Comparison of ENCODE assay signal across 17 mouse cellular contexts in the genomic region with DNA sequence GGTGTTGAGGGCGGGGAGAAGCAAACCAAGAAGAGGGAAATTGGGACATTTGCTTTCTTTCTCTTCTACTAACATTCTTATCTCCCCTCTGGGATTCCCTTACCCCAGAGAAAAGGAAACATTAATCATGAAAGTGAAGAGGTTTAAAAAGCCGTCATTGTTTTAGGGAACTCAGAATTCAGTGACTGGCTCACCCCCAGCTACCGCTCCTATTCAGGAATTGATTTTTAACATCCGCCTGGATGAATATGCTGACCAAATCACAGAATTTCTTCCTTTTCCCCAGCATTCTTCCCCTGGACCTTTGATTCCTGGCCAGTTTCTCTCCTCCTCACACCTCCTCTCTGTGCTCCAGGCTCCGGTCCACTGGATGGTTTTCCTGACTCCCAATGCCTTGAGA.
"Had no signal": no experiment of that assay in that cellular context is flagged by ENCODE, and none has a peak within 500 bp of the region (broad histone marks: within the 10 kb centered on the region; RNA-seq: fewer than 3 reads in every experiment).

No protein-coding gene starts in this region.

- H3K4me3 ChIP-seq: layer of hippocampus, adult 2 months; limb, embryonic 12.5 days; liver, embryonic 13.5 days; megakaryocyte, embryonic 14.5 days; midbrain, embryonic 12.5 days; neural tube, embryonic 13.5 days; stomach, embryonic 15.5 days had no signal

- DNase-seq: kidney, adult 9 months; kidney, postnatal 10 days; kidney, postnatal 4 days; liver; liver, embryonic 13.5 days; liver, postnatal 0 days; right cerebral cortex, postnatal 14 days; thymus, postnatal 4 days had no signal

- H3K4me2 ChIP-seq: limb, embryonic 12.5 days; liver, embryonic 13.5 days; midbrain, embryonic 12.5 days; neural tube, embryonic 13.5 days; stomach, embryonic 15.5 days had no signal

- H3K9me3 ChIP-seq: limb, embryonic 12.5 days; liver, embryonic 13.5 days; midbrain, embryonic 12.5 days; neural tube, embryonic 13.5 days; stomach, embryonic 15.5 days had no signal

- H3K4me1 ChIP-seq: limb, embryonic 12.5 days; liver, embryonic 13.5 days; megakaryocyte, embryonic 14.5 days; midbrain, embryonic 12.5 days; stomach, embryonic 15.5 days had no signal

- H3K9ac ChIP-seq: limb, embryonic 12.5 days; liver, embryonic 13.5 days; liver, postnatal 0 days; midbrain, embryonic 12.5 days; neural tube, embryonic 13.5 days; stomach, embryonic 15.5 days had no signal

- H3K27ac ChIP-seq: layer of hippocampus, adult 2 months; limb, embryonic 12.5 days; liver, embryonic 13.5 days; macrophage; midbrain, embryonic 12.5 days; neural tube, embryonic 13.5 days; stomach, embryonic 15.5 days had no signal

- ATAC-seq: liver, postnatal 0 days; lung, postnatal 0 days; midbrain, embryonic 16.5 days had no signal

- H3K36me3 ChIP-seq: limb, embryonic 12.5 days; liver, embryonic 13.5 days; midbrain, embryonic 12.5 days; neural tube, embryonic 13.5 days; stomach, embryonic 15.5 days had no signal

- H3K27me3 ChIP-seq: limb, embryonic 12.5 days; liver, embryonic 13.5 days; megakaryocyte, embryonic 14.5 days; midbrain, embryonic 12.5 days; neural tube, embryonic 13.5 days; stomach, embryonic 15.5 days had no signal
